Mouse (Mus musculus) neural tube, postnatal 0 days (tissue): ENCODE measurements around the gene Pafah1b1. TPM values are rescaled to one million over a fixed set of nuclear protein-coding genes. Genes with fewer than 3 reads are reported as not detected.

Experiments
- polyA plus RNA-seq: library from polyadenylated mRNA; unstranded; fragments of >200 nt; fragmentation: Nextera tagmentation; extraction: Ambion mirVana; gene quantifications from 2 replicates; pipeline ENCODE4 v1.2.1, GENCODE M21; 2015

Pafah1b1 gene
- 88.5 and 108 TPM in 2 replicates for polyA plus RNA-seq

DNA sequence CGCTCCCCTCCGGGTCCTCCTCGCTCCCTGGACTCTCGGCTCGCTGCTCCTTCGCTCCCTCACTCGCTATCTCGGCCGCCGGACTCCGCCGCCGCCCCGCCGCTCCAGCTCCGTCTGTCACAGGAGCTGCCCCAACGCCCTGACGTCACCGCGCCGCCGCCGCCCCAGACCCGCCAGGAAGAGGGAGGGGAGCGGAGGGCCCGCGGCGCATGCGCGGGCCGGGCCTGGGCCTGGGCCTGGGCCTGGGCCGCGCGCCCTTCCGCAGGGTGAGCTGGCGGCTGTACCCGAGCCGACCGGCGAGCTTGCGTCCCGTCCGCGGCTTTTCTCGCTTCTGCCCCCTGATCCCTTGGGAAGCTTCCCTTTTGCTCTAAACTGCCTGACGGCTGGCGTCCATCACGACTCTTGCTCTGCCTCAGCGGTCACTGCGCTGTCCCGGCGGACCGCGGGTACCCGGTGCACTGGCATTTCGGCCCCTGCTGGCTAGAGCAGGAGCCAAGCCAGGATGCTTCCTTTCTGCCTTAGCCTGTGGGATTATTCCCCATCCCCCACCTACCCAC lies at the start of gene Pafah1b1:
Gene Pafah1b1 (minus strand): TSS at position 436 of the 557 bp plus-strand sequence.

DNA sequence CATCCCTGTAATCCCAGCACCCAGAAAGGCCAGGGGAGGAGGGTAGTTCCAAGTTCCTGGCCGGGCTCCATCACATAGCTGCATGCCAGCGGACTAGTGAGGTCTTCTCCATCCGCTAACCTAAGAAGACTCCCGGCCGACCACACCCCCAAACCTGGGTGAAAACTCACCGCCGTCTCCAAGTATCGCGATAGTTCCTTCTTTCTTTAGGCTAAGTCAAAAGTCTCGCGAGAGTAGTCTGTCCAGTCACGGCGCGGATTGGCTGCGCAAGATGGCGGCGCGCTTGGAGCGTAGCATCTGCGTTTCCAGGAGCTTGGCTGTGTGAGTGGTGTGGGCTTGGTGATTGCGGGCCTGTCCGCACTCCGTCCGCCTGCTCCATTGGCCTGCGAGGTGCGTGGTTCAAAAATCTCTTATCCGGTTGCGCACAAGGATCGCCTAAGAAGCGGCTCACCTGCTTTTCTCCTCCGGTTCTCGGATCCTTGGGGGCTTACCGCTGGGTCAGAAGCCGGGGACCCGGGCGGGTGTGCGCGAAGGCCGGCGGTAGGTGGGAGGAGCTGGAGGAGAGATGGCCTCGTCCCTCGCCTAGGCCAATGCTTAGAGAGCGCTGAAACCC lies 46.2 kb upstream of the Pafah1b1 start, which contains the start of gene Mettl16:
Gene Mettl16 (plus strand): TSS at position 236 of the 613 bp plus-strand sequence.

DNA sequence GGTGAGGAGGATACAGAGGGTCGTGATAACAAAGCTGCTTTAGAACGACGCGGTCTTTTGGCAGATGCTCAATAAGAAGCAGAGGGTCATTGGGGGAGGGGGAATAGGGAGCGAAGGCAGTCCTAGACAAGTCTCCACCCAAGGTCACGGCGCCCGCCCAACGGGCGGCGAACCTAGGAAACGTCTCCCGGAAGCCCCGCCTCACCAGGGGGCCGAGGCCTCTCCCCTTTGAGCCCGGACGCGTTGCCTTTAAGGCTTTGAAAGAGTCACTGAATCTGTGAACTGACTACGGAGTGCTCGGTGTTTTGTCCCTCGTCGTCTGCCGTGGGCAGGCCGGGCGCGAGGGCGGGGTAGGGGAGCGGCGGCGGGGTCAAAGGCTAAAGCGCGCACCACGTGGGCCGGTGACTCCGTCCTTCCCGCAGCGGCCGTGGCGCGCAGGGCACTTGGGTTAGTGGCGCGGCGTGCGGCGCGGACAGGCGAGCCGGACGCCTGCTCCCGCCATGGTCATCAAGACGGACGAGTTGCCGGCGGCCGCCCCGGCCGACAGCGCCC lies 75.3 kb downstream of the Pafah1b1 start, which contains the start of gene Cluh:
Gene Cluh (plus strand): TSS at position 401 of the 552 bp plus-strand sequence.

Other genes with a start within 250 kb of the Pafah1b1 start
- gene Rap1gap2, start 113.8 kb downstream of the Pafah1b1 start, polyA plus RNA-seq: 14.2 and 14.7 TPM in 2 replicates
- gene Ccdc92b, start 105.1 kb downstream of the Pafah1b1 start, polyA plus RNA-seq: 3.3 and 3.9 TPM in 2 replicates
- 20.7 and 23.0 TPM in 2 replicates for gene Cluh, start 75.2 kb downstream of the Pafah1b1 start, polyA plus RNA-seq
- 28.1 and 29.6 TPM in 2 replicates for gene Mettl16, start 46.2 kb upstream of the Pafah1b1 start, polyA plus RNA-seq
- 6.5 and 8.2 TPM in 2 replicates for gene Mnt, start 106.2 kb upstream of the Pafah1b1 start, polyA plus RNA-seq
- 23.6 and 30.9 TPM in 2 replicates for gene Sgsm2, start 172.4 kb upstream of the Pafah1b1 start, polyA plus RNA-seq
- gene Tsr1, start 173.4 kb upstream of the Pafah1b1 start, polyA plus RNA-seq: 20.9 and 21.6 TPM in 2 replicates
- gene Smg6, start 201.2 kb upstream of the Pafah1b1 start, polyA plus RNA-seq: 8.7 and 10.4 TPM in 2 replicates
- gene Srr, start 201.3 kb upstream of the Pafah1b1 start, polyA plus RNA-seq: 31.6 and 36.9 TPM in 2 replicates